Mouse (Mus musculus): Measurements from ENCODE around the gene Clk2.
"Not testable (repeated sequence)": the region's sequence is repeated elsewhere in the genome, so short reads cannot be mapped to it uniquely, and the experiment has no call there.

Gene Clk2

DNA sequence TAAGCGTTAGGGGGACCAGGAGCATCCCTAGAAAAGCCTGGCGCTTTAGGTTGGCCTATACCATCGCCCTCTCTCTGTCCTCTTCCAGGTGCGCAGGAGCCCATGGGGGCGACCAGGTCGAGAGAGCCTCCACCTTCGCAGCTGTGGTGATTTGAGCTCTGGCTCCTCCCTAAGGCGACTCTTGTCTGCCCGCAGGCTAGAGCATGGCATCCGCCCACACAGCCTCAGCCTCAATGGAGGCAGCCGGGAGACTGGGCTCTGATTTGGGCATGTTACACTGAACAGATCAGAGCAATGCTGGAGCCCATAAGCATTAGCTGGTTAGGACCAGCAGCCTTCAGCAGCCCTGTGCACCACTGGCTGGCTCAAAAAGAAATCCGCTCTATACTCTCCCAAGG lies 23.9 kb downstream of the Clk2 start:
- DNase-seq (ENCODE audit: low read depth, low spot score), result no peak

DNA sequence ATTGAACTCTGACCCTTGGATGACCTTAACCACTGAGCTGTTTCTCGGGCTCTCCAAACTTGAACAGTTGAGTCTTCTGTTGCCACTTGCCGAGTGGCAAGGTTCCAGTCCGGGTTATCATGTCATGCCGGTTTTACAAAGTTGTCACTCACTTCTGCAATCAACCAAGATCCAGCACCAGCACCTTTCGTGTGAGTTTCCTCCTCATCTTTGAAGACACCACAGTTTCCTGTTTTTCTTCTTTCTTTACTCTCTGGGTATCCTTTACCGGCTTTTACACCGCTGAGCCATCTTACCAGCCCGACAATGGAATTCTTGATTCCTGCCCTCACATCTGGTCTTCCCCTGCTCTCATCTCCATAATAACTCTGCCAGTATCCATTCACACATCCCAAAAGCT lies 25.8 kb downstream of the Clk2 start:
- DNase-seq (ENCODE audit: low read depth, low spot score), result no peak

DNA sequence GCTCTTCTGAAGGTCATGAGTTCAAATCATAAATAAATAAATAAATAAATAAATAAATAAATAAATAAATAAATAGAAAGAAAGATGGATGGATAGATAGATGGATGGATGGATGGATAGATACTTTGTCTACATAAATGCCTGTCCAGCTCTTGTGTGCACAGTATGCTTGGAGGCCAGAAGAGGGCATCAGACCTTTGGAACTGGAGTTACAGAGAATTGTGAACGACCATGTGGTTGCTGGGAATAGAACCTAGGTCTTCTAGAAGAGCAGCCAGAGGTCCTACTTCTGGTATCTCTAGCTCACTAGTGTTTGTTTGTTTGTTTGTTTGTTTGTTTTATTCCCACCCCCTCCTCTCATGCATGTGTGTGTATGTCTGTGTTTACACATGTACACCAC lies 28.8 kb downstream of the Clk2 start:
- DNase-seq (ENCODE audit: low read depth, low spot score), result no peak

DNA sequence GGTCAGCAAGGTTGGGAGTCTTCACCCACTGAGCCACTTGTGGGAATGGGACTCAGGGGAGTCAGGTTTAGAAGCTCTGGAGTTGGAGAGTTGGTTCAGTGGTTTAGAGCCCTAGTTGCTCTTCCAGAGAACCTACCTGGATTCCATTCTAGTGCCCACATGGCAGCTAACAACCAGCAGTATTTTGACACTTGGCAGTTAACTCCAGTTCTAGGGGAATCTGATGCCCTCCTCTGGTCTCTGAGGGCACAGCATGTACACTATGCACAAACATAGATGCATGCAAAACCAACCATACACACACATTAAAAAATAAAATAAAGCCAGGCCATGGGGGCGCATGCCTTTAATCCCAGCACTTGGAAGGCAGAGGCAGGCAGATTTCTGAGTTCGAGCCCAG lies 29.3 kb downstream of the Clk2 start:
- DNase-seq (ENCODE audit: low read depth, low spot score), result no peak

DNA sequence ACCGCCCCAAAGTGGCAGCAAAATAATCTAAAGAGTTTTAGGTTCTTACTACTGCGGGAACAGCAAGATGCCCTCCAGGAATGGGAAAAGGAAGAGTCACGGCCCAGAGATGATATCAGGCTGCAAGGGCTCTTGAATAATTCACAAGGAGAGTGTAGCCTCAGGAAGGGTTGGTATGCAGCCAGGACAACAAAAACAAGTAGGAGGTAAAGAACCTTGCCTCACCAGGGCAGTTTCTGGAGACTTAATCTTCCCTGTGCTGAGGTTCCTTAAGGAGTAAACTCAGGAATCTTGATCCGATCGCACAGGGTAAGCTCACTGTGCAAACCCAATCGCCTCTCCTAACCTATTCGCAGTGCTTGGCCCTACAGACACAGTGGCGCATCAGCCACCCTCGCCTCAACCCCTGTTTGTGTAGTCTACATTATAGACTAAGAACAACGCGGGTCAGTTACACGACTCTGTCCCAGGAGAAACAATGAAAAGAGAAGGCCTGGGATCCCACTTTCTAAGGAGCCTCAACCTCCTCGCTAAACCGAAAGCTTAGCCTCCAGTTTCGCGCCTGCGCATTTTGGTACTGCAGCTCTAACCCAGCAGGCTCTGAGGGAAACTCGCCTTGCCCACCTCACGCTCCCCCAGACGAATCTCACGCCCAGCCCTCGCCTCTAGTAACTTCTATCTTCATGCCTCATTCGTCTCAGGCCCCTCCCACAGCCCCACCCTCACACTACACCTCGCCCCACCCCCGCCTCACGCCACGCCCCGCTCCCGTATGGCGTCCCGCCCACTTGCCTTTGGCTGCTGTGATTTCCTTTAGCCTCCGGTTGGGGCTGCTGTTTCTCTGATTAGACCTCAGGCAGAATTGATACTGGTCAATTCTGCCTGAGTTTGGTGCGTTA lies 31.6 kb downstream of the Clk2 start:
- DNase-seq (ENCODE audit: low read depth, low spot score), result peak; percentile 80

DNA sequence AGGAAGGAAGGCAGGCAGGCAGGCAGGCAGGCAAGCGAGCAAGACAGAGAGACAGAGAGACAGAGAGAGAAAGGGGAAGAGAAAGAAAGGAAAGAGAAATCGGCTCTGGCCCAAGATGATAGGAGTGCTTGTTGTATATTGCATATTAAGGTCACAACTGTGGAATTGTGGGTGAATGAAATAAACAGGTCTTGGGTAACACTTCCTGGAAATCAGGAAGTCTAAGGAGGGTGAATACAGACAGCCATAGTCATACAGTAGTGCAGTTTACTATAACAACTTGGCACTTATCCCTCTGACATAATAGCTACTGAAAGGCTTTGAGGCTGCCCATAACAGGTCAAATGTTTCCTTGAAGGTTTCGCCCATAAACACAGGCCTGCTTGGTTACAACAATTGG lies 35.2 kb downstream of the Clk2 start:
- no peak for DNase-seq (ENCODE audit: low read depth, low spot score)

DNA sequence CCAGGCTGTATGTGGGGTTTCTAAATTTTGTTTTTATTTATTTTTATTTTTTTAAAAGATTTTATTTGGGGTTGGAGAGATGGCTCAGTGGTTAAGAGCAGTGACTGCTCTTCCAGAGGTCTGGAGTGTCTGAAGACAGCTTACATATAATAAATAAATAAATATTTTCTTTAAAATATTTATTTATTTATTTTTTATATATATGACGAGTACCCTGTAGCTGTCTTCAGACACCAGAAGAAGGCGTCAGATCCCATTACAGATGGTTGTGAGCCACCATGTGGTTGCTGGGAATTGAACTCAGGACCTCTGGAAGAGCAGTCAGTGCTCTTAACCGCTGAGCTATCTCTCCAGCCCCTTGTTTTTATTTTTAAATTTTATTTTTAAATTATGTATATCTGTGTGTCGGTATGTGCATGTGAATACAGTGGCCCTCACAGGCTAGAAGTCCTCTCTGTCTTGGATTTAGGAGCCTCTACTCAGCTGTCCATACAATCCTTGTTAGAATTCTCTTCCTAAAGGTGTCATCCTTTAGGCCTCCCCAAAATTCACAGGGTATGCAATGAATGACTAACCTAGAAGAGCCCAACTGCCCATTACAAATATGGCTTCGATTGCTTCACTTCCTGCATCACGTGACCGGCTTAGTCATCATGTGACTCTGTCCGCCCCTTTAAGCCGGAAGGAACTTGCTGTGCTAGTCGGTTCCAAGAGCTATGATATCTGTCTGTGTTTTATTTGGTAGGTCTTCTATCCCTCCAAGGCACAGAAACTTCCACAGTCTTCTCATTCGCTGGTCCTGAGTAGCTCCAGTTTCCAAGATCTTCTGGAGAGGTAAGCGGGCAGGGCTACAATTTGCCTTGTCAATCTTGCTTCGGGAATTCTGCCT lies 37.9 kb downstream of the Clk2 start, which contains the start of gene Gba:
Gene Gba, plus strand, starts transcription at position 676 of the 889 bp plus-strand sequence.
- DNase-seq (ENCODE audit: low read depth, low spot score), result peak; percentile 86

DNA sequence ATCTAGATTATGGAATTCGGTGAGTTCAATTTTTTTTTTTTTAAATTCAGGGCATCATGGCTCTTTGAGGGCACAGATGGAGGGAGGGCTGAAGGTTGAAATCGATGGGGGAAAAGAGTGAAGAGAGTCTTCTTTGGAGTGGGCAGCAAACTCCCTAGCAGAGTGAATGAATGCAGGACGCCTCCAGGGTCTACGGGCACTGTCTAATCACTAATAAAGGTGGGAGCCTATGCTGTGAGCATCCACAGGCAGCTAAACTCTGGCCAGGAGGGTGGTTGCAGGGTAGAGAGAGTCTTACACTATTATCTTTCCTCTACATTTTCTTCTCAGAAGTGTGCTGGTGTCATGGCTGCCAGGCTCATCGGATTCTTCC lies 38.5 kb downstream of the Clk2 start:
- DNase-seq (ENCODE audit: low read depth, low spot score), result no peak

DNA sequence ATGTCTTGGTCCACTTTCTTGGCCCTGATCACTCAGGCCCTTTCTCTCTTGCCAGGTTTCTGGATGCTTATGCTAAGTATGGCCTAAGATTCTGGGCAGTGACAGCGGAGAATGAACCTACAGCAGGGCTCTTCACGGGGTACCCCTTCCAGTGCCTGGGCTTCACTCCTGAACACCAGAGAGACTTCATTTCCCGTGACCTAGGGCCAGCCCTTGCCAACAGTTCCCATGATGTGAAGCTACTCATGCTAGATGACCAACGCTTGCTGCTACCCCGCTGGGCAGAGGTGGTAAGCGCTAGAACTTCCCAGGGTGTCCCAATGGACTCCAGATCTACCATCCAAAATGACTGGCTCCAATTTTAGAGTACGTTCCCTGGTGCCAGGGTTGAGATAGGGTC lies 41.5 kb downstream of the Clk2 start:
- no peak for DNase-seq (ENCODE audit: low read depth, low spot score)

DNA sequence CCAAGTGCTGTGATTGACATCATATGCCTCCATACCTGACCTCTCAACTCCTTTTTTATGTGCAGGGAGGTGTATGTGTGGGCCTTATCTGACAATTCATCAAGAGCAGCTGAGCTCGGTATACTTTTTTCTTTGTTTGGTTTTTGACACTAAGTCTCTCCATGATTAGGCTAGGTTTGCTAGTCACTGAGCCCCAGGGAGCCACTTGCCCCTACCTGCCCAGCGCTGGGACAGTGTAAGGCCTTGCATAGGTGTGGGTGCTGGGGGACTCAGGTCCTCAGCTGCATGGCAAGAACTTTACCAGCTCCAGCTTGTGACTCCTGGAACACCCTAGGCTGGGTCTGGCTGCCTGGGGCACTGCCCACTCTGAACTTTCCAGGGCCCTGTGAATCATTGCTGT lies 42.1 kb downstream of the Clk2 start:
- DNase-seq (ENCODE audit: low read depth, low spot score), result no peak

DNA sequence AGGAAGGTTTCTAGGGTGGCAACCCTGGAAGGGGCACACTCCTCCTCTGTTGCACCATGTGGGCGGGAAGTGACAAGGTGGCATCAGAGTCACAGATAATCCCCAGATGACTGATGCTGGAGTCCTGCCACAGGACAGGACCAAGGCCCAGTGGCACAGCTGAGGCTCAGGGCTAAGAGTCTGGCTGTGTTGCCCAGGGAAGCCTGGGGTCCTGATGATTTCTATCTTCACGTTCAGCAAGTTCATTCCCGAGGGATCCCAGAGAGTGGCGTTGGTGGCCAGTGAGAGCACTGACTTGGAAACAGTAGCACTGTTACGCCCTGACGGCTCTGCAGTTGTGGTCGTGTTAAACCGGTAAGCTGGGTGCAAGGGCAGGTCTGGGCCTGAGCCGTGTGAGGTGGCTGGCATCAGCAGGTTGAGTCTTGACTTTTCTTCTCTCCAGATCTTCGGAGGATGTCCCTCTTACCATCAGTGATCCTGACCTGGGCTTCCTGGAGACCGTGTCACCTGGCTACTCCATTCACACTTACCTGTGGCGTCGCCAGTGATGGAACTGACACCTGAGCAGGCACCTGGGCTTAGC lies 43.6 kb downstream of the Clk2 start:
- DNase-seq (ENCODE audit: low read depth, low spot score), result no peak

DNA sequence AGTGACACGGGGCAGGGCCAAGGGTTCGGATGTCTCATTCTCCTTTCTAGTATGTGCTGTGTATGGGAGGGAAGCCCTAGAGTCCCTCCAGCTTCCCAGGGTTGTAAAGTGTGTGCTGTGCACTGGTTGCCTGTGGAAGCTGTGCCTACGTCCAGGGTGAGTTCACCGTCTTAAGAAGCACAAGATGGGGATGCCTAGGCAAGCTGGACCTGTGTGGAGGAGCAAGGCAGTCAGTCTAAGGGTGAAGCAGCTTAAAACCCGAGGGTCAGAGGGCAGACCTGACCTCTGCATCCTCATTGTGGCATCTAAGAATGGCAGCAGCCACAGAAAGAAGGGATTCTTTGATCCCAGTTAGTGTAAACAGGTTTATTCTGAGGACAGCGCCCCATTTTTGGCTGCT lies 44.1 kb downstream of the Clk2 start:
- no peak for DNase-seq (ENCODE audit: low read depth, low spot score)

DNA sequence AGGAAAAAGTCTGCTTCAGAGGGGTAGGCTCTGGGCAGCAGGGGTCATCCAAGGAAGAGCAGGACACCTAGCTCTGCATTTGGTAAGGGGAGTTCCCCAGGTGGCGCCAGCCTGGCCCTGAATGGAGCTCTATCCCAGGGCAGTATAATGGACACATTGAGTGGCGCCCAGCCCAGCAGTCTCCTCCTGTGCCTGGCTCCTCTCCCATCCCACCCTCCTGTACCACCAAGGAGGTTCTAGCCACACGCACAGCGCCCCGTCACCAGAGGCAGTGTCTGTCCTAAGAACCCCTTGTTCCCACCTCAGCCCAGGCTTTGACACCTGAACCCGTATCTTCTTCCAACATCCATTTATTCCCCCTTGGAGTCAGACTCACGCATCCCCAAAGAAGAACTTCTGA lies 45.1 kb downstream of the Clk2 start:
- DNase-seq (ENCODE audit: low read depth, low spot score), result no peak

DNA sequence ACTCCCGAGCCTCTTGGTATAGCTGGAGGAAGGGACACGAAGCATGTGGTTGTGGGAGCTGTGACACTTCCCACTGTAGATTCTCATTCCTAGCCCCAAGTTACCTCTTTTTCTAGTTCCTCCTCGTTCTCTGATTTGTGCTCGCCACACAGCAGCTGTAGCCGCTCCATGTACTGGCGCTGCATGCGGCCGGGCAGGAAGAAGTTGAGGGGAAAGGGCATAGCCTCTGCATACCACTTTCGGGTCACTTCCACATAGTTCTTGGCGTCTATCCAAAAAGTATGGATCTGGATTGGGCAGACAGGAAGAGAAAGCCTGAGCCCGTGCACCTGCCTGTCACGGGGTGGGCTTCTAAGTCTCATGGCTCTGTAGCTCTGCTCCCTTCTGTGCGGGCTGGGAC lies 45.6 kb downstream of the Clk2 start:
- DNase-seq (ENCODE audit: low read depth, low spot score), result no peak

DNA sequence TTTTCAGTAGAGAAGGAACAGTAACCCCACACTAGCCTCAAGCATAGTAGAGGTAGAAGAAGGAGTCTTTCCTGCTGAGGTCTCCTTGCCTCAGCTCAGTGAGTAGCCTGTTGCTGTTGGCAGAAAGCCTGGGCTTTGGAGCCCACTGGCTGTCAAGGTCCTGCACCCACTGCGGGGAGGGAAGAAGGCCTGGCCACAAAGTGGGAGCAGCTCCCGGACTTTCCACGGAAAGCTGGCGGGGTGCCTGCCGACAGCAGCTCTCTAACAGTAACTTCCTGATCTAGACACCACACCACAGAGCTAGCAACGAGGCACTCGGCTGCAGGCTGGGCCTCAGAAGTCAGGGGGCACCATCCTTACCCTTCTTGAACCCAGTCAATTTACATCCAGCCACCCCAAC lies 46.1 kb downstream of the Clk2 start:
- DNase-seq (ENCODE audit: low read depth, low spot score), result no peak

DNA sequence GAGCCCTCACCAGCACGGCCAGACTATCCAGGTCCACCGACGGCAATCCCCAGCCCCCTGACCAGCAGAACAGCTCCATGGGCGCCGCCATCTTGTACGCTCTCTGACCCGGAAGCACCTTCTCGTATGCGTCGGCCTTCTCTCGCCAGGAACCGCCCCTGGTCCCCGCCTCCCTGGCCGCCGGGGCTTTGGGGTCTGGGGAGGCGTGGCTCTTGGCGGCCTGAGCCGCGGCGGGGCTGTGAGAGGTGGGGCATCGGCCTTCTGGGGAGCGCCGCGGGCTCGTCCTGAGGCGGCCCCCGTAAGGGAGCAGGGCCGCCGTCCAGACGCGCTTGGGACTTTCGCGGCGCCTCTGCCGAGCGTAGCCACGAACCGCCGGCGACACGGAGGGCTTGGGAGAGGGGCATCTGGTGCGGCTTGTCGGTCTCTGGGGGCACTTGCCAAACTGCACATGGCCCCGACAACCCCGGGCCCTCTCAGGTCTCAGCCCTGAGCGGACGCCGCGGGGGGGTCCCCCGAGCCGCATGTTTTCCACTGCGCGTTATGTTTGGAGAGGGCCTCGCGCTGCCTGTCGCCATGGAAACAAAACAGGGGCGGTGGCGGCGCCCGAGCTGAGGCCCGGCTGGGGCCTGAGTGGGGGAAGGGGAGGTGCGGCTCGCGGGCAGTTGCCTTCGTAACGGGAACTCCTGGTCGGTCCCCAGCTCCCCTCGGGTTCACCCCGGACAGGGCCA lies 49.4 kb downstream of the Clk2 start:
- DNase-seq (ENCODE audit: low read depth, low spot score), result peak; percentile 85

DNA sequence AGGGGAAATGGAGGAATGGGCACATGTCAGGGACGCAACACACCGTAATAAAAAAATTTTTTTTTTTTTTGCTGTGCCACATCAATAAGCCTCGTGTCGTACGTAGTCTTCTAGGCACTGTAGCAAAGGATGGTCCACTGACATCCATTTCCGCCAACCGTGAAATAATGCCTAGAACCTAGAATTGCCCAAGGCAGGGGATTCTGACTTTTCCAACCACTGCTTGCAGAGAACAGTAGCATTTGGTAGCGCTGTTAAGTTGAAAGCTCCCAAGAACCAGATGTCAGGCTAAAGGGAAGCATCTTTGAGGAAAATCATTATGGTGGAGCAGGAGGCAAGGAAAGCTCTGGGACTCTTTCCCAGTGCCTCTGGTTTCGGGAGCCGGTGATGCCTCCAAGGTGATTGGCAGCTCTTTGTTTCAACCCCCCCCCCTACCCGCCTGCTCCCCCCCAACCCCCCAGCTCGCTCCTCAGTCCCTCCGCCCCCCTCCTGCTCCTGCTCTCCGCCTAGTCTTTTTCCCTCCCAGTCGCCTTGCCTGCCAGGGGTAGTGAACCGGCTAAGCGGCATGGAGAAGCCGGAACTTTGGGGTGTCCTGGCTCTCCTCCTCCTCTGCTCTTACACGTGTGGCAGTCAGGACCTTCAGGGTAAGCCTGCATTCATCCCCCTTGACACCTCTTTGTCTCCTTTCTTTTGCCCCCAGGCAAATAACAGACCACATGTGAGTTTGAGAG lies 50.3 kb downstream of the Clk2 start, which contains the start of gene Thbs3:
Gene Thbs3, plus strand, starts transcription at position 500 of the 731 bp plus-strand sequence.
- no peak for DNase-seq (ENCODE audit: low read depth, low spot score)

DNA sequence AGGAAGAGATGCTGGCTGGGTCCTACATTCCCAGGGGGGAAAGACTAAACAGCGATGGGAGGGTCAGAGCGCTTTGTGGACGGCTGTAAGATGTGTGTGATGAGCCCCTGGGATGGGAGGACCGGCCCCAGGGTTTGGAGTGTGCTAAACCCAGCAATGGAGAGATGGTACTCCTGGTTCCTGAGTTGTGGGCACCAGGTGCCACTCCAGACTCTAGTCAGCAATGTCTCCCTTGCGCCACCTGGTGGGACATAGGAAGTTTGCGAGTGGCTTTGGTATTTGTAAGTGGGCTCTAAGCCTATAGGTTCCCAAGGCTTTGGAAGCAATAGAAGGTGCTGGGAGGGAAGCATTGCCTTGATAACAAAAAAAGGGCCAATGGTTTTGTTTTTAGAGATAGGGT lies 51.3 kb downstream of the Clk2 start:
- DNase-seq (ENCODE audit: low read depth, low spot score), result peak; percentile 85

DNA sequence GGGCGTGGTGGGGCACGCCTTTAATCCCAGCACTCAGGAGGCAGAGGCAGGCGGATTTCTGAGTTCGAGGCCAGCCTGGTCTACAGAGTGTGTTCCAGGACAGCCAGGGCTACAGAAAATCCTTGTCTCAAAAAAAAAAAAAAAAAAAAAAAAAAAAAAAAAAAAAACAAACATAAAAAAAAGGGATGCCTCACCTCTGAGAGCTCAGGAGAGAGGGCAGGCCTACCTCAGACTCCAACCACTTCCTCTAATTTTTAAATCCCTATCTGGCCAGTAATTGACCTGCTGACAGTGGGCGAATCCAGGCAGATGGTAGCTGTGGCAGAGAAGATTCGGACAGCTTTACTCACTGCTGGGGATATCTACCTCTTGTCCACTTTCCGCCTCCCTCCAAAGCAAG lies 51.8 kb downstream of the Clk2 start:
- DNase-seq (ENCODE audit: low read depth, low spot score), result not testable (repeated sequence)

DNA sequence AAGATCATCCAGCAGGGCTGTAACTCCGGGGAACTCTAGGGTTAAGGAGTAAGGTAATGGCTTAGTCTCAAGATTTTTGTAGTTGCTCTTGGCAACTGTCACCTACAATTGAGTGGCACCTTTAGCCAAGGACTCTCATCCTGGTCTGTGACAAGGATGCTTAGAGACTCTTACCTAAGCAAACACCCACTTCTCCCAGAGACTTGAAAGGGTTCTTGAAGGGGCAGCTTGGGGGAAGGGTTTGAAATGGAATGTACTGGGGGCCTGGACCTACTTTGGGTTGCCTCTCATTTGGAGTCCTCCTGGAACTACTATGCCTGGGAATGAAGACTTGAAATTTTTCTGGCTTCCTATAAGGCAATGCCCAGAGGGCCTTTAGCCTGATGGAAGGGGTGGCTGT lies 53.7 kb downstream of the Clk2 start:
- DNase-seq (ENCODE audit: low read depth, low spot score), result no peak

DNA sequence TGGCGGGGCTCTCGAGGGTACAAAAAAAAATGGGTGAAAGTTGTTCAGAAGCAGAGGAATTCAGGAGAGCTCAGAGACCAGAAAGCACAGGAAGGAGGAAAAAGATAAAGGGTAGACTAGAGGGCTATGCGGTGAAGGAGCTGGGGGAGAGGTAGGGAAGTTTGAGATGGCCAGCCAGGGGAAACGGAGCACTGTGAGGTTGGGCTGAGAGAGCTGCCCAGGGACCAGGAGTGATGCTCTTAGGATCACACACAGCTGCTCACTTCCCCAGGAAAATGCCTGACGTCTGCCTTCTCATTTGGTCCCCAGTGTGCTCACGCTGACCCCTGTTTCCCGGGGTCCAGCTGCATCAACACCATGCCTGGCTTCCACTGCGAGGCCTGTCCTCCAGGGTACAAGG lies 55.0 kb downstream of the Clk2 start:
- no peak for DNase-seq (ENCODE audit: low read depth, low spot score)
